Mouse (Mus musculus) CH12.LX (cell line): ENCODE measurements at regions not wholly inside any gene's neighbourhood (a gene's known extent, or its start where the extent isn't known, plus 50 kb on each side); places are given as distances from the start of the nearest gene placed in this dataset.
"Not testable (repeated sequence)": the region's sequence is repeated elsewhere in the genome, so short reads cannot be mapped to it uniquely, and the experiment has no call there.

Experiments
- DNase-seq: peaks from one replicate; pipeline ENCODE4 v3.0.0-alpha.2; 2013; ENCODE audit errors: extremely low read depth
- H3K27ac ChIP-seq: 2 replicates; pipeline ENCODE4 v1.5.1; 2012; ENCODE audit warnings: low read depth, mild to moderate bottlenecking, control low read depth, moderate library complexity; ENCODE audit not compliant: insufficient read depth
- H3K27me3 ChIP-seq: replicated peaks from 2 replicates; pipeline ENCODE3; 2012; ENCODE audit warnings: inconsistent platforms
- H3K36me3 ChIP-seq, 2 experiments: replicated peaks in 1 of 2; 2 replicates each; pipeline versions ENCODE3 to v1.6.1; 2012; ENCODE audit warnings: inconsistent platforms in 1 of 2, low read length in 1 of 2, mild to moderate bottlenecking in 1 of 2, mixed read lengths in 1 of 2, moderate library complexity in 1 of 2; ENCODE audit not compliant: control insufficient read depth in 1 of 2, insufficient read depth in 1 of 2
- H3K4me1 ChIP-seq, 2 experiments: 2 replicates each; pipeline ENCODE4 v1.6.1; 2012; ENCODE audit warnings: inconsistent platforms in 1 of 2, moderate library complexity in 1 of 2; ENCODE audit not compliant: insufficient read depth in 2 of 2, control insufficient read depth in 1 of 2
- H3K4me2 ChIP-seq: 2 replicates; pipeline ENCODE4 v1.6.1; 2012; ENCODE audit warnings: low read depth, mild to moderate bottlenecking, control low read depth; ENCODE audit not compliant: poor library complexity, insufficient read depth, severe bottlenecking
- H3K4me3 ChIP-seq, 3 experiments: fragments of 150-350 bp in 1 of 3; sonication (generic) in 1 of 3; replicated peaks in 1 of 3; 2 replicates each; pipeline versions ENCODE3 to v1.5.1; 2011 to 2012; ENCODE audit warnings: low read depth in 2 of 3, low read length in 2 of 3, mild to moderate bottlenecking in 2 of 3, moderate library complexity in 2 of 3, control low read depth in 1 of 3, improper control_type of control experiment in 1 of 3, inconsistent platforms in 1 of 3, mixed read lengths in 1 of 3; ENCODE audit not compliant: poor library complexity in 1 of 3
- H3K79me2 ChIP-seq: replicated peaks from 2 replicates; pipeline ENCODE4 v1.6.1; 2012; ENCODE audit warnings: mild to moderate bottlenecking, moderate library complexity; ENCODE audit not compliant: control insufficient read depth, poor library complexity, insufficient read depth, severe bottlenecking; ENCODE audit errors: extremely low read depth
- H3K9ac ChIP-seq: 2 replicates; pipeline ENCODE4 v1.6.1; 2012; ENCODE audit warnings: low read depth, mild to moderate bottlenecking, control low read depth, moderate library complexity; ENCODE audit not compliant: insufficient read depth
- H3K9me3 ChIP-seq: replicated peaks from 2 replicates; pipeline ENCODE3; 2012; ENCODE audit warnings: low read length, inconsistent platforms, mixed read lengths
- CTCF ChIP-seq, 2 experiments: IDR thresholded peaks in 1 of 2; conservative IDR thresholded peaks in 1 of 2; 2 replicates each; pipeline ENCODE4 v1.5.1; 2011 to 2012; ENCODE audit warnings: low read depth in 2 of 2, low read length in 2 of 2, improper control_type of control experiment in 1 of 2, inconsistent platforms in 1 of 2, mild to moderate bottlenecking in 1 of 2, moderate library complexity in 1 of 2
- E2F4 ChIP-seq: IDR thresholded peaks from 2 replicates; pipeline ENCODE4 v1.6.1; 2011; ENCODE audit warnings: low read depth, low read length, improper control_type of control experiment; ENCODE audit not compliant: insufficient replicate concordance
- KAT2A ChIP-seq: IDR thresholded peaks from 2 replicates; pipeline ENCODE4 v1.6.1; 2012; ENCODE audit warnings: low read length, improper control_type of control experiment, inconsistent platforms; ENCODE audit not compliant: insufficient replicate concordance
- MAX ChIP-seq: IDR thresholded peaks from 2 replicates; pipeline ENCODE4 v1.6.1; 2011; ENCODE audit warnings: low read length, improper control_type of control experiment
- MXI1 ChIP-seq: IDR thresholded peaks from 2 replicates; pipeline ENCODE4 v1.6.1; 2011; ENCODE audit warnings: mild to moderate bottlenecking, low read depth, low read length, improper control_type of control experiment
- MYC ChIP-seq: IDR thresholded peaks from 2 replicates; pipeline ENCODE4 v1.6.1; 2011; ENCODE audit warnings: low read depth, mild to moderate bottlenecking, improper control_type of control experiment, low read length
- POLR2AphosphoS2 ChIP-seq: IDR thresholded peaks from 2 replicates; pipeline ENCODE4 v1.6.1; 2011; ENCODE audit warnings: low read depth, low read length, improper control_type of control experiment
- RAD21 ChIP-seq: IDR thresholded peaks from 2 replicates; pipeline ENCODE4 v1.6.1; 2011; ENCODE audit warnings: low read depth, mild to moderate bottlenecking, low read length, improper control_type of control experiment, moderate library complexity
- SMC3 ChIP-seq: IDR thresholded peaks from 2 replicates; pipeline ENCODE4 v1.6.1; 2011; ENCODE audit warnings: low read depth, low read length, improper control_type of control experiment
- dilution Hi-C: fragments of 300-500 bp; cut with MboI; formaldehyde crosslinking; loops from 2 replicates; pipeline ENCODE4 v1.14.3; 2020; ENCODE audit warnings: low sequenced_read_pairs; ENCODE audit not compliant: extremely low pct_unique_long_range_greater_than_20kb, extremely low pct_ligation_motif_present
- in situ Hi-C: fragments of 300-500 bp; cut with MboI; formaldehyde crosslinking; loops from 3 replicates; pipeline ENCODE4 v1.14.3; 2019; ENCODE audit warnings: low sequenced_read_pairs, low pct_ligation_motif_present, low pct_unique_long_range_greater_than_20kb, mixed read lengths

GRCm38 (mm10) chr2:162864571-162864970 is 66.8 kb upstream of the Srsf6 start:
- no peak overlapping the region for H3K9ac ChIP-seq
- no peak for TF ChIP-seq POLR2AphosphoS2
- TF ChIP-seq CTCF (conservative IDR thresholded peaks at IDR 0.05 in 1 of 2, IDR thresholded peaks at IDR 0.05 in 1 of 2; ENCODE audit: low read depth in 2 of 2, low read length in 2 of 2) = no peak
- TF ChIP-seq E2F4 = no peak
- no peak for TF ChIP-seq KAT2A
- dilution Hi-C loops = no loop called here

GRCm38 (mm10) chr2:162854606-162855005 is 76.7 kb upstream of the Srsf6 start:
- Histone ChIP-seq H3K4me1 (no peaks in the 10 kb centered on the region), H3K27ac (no peak overlapping the region), H3K36me3 (no peaks in the 10 kb centered on the region), H3K79me2 (no peaks in the 10 kb centered on the region), H3K4me3 (no peak overlapping the region), H3K4me2 (no peak overlapping the region), H3K27me3 (peaks cover 86% of the 10 kb centered on the region), H3K9ac (no peak overlapping the region), H3K9me3 (no peaks in the 10 kb centered on the region)
- TF ChIP-seq MAX = no peak
- TF ChIP-seq CTCF (conservative IDR thresholded peaks at IDR 0.05 in 1 of 2, IDR thresholded peaks at IDR 0.05 in 1 of 2; ENCODE audit: low read depth in 2 of 2, low read length in 2 of 2) = no peak
- no peak for TF ChIP-seq MYC
- no peak for TF ChIP-seq RAD21
- TF ChIP-seq MXI1 = no peak
- TF ChIP-seq KAT2A = no peak
- dilution Hi-C loops (no loop called here), in situ Hi-C loops (no loop called here)
- no peak for DNase-seq

More at GRCm38 (mm10) chr2:162864571-162864970, 66.8 kb upstream of the Srsf6 start:
- Histone ChIP-seq H3K4me2 (no peak overlapping the region), H3K4me3 (no peak overlapping the region), H3K36me3 (no peaks in the 10 kb centered on the region), H3K27ac (no peak overlapping the region), H3K79me2 (no peaks in the 10 kb centered on the region), H3K4me1 (no peaks in the 10 kb centered on the region), H3K27me3 (peaks cover 72% of the 10 kb centered on the region), H3K9me3 (no peaks in the 10 kb centered on the region)
- in situ Hi-C loops = no loop called here
- DNase-seq = no peak

- TF ChIP-seq E2F4 (no peak), SMC3 (no peak)
- H3K79me2 ChIP-seq = no peaks in the 10 kb centered on the region
- no peak overlapping the region for H3K4me3 ChIP-seq
- H3K36me3 ChIP-seq = no peaks in the 10 kb centered on the region
- dilution Hi-C loops = no loop called here
- no peak for DNase-seq
- no peak overlapping the region for H3K9ac ChIP-seq
- peaks cover 82% of the 10 kb centered on the region for H3K27me3 ChIP-seq
- H3K27ac ChIP-seq = no peak overlapping the region
- H3K4me2 ChIP-seq = no peak overlapping the region
- in situ Hi-C loops = no loop called here
- no peaks in the 10 kb centered on the region for H3K4me1 ChIP-seq
- H3K9me3 ChIP-seq = no peaks in the 10 kb centered on the region
These were observed 77.8 kb upstream of the Srsf6 start for GRCm38 (mm10) chr2:162853576-162853975.

- in situ Hi-C loops, H3K4me1 ChIP-seq, H3K9me3 ChIP-seq, H3K36me3 ChIP-seq, dilution Hi-C loops, H3K9ac ChIP-seq, H3K4me2 ChIP-seq, H3K4me3 ChIP-seq, DNase-seq, H3K27ac ChIP-seq, H3K79me2 ChIP-seq: not testable (repeated sequence)
- H3K27me3 ChIP-seq = peaks cover 16% of the 10 kb centered on the region
These were observed 89.6 kb upstream of the Srsf6 start for GRCm38 (mm10) chr2:162841761-162842160.
